Mouse (Mus musculus) kidney, postnatal 0 days (tissue): ENCODE results near the gene Sco2. TPM values are rescaled to one million over a fixed set of nuclear protein-coding genes. Genes with fewer than 3 reads are reported as not detected.
A peak's percentile ranks its signal among the peaks of the same experiment; 100 is the strongest.

Experiments used
- ATAC-seq: fragments of 200-750 bp; cut with Nextera tagmentation; replicated peaks from 2 replicates; pipeline ENCODE4 v1.8.0; 2017; ENCODE audit warnings: low read depth, moderate number of reproducible peaks, moderate TSS enrichment, moderate library complexity; ENCODE audit not compliant: low FRiP score
- DNase-seq: peaks from one replicate; pipeline ENCODE4 v3.0.0-alpha.2; 2016; ENCODE audit warnings: low spot score
- H3K27ac ChIP-seq: fragments of 300-500 bp; sonication (generic); 2 replicates; pipeline ENCODE4 v1.5.1; 2014; ENCODE audit warnings: mild to moderate bottlenecking
- H3K27me3 ChIP-seq: fragments of 300-500 bp; sonication (generic); 2 replicates; pipeline ENCODE4 v1.6.1; 2014; ENCODE audit warnings: low read length, mixed read lengths; ENCODE audit not compliant: insufficient read depth
- H3K36me3 ChIP-seq: fragments of 300-500 bp; sonication (generic); 2 replicates; pipeline ENCODE4 v1.6.1; 2014; ENCODE audit warnings: low read length, mixed read lengths; ENCODE audit not compliant: insufficient read depth
- H3K4me1 ChIP-seq: fragments of 300-500 bp; sonication (generic); replicated peaks from 2 replicates; pipeline ENCODE4 v1.6.1; 2014; ENCODE audit warnings: antibody characterized with exemption, low read length, mixed read lengths; ENCODE audit not compliant: insufficient read depth
- H3K4me2 ChIP-seq: fragments of 300-500 bp; sonication (generic); 2 replicates; pipeline ENCODE4 v1.6.1; 2014; ENCODE audit warnings: mild to moderate bottlenecking, low read length, moderate library complexity, mixed read lengths
- H3K4me3 ChIP-seq: fragments of 300-500 bp; sonication (generic); replicated peaks from 2 replicates; pipeline ENCODE4 v1.5.1; 2014; ENCODE audit warnings: low read depth, low read length
- H3K9ac ChIP-seq: fragments of 300-500 bp; sonication (generic); 2 replicates; pipeline ENCODE4 v1.6.1; 2014; ENCODE audit warnings: low read depth, low read length
- H3K9me3 ChIP-seq: fragments of 300-500 bp; sonication (generic); replicated peaks from 2 replicates; pipeline ENCODE4 v1.6.1; 2016; ENCODE audit warnings: low read length, inconsistent platforms, mixed read lengths
- CTCF ChIP-seq: IDR thresholded peaks from 2 replicates; pipeline ENCODE4 v1.5.1; 2016; ENCODE audit warnings: antibody characterized with exemption, low read depth, mild to moderate bottlenecking, moderate library complexity
- WGBS: fragments of 180-500 bp; shearing (Covaris S2); extraction: QIAGEN DNeasy Blood & Tissue Kit; methylation state at CpG from one replicate; pipeline ENCODE4 v1.1.7; 2014; 5-methylcytosine and 5-hydroxymethylcytosine counted together
- polyA plus RNA-seq: library from polyadenylated mRNA; unstranded; fragments of >200 nt; fragmentation: Nextera tagmentation; extraction: Ambion mirVana; gene quantifications from 2 replicates; pipeline ENCODE4 v1.2.1, GENCODE M21; 2015

Gene Sco2
- polyA plus RNA-seq, 1 experiment from 2014 or later, result 11.7 TPM

DNA sequence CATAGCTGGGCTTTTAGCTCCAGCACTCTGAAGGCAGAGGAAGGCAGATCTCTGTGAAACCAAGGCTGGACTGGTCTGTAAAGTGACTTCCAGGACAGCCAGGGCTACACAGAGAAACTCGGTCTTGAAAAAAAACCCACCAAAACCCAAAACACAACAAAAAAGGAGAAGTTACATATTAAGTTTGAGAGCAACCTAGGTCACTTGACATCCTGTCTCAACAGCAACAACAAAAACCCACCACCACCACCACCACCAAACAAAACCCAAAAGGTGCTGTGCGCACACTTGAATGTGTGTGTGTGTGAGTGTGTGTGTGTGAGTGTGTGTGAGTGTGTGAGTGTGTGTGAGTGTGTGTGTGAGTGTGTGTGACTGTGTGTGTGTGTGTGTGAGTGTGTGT is 34.0 kb downstream of the Sco2 start:
- H3K4me3 ChIP-seq, result no peak overlapping the region
- DNase-seq (no peak), ATAC-seq (no peak)
- no peaks in the 10 kb centered on the region for H3K4me1 ChIP-seq
- no peak overlapping the region for H3K9ac ChIP-seq
- WGBS, result 88% methylated on average over 2 of the region's 2 CpGs
- TF ChIP-seq CTCF, result no peak
- no peak overlapping the region for H3K27ac ChIP-seq
- H3K9me3 ChIP-seq, result no peaks in the 10 kb centered on the region
- no peaks in the 10 kb centered on the region for H3K27me3 ChIP-seq
- no peak overlapping the region for H3K4me2 ChIP-seq
- H3K36me3 ChIP-seq, result no peaks in the 10 kb centered on the region

DNA sequence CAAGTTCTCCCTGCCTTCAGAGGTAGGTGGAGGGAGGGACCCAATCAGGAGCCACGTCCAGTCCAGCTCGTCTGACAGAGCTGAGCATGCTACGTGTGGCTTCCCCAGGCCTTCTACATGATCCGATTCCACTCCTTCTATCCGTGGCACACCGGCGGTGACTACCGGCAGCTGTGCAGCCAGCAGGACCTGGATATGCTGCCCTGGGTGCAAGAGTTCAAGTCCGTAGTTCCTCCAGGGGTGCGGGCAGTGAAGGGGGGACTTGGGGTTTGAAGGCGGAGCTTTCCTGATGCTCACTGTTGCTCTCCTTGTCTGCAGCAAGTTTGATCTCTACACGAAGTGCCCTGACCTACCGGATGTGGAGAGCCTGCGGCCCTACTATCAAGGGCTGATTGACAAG is 37.2 kb downstream of the Sco2 start:
- H3K9me3 ChIP-seq, result no peaks in the 10 kb centered on the region
- H3K27ac ChIP-seq, result no peak overlapping the region
- H3K36me3 ChIP-seq, result no peaks in the 10 kb centered on the region
- DNase-seq (no peak), ATAC-seq (no peak)
- H3K4me1 ChIP-seq, result no peaks in the 10 kb centered on the region
- 81% methylated on average over 14 of the region's 14 CpGs for WGBS
- H3K9ac ChIP-seq, result no peak overlapping the region
- TF ChIP-seq CTCF, result no peak
- H3K27me3 ChIP-seq, result no peaks in the 10 kb centered on the region
- H3K4me3 ChIP-seq, result no peak overlapping the region
- H3K4me2 ChIP-seq, result no peak overlapping the region

DNA sequence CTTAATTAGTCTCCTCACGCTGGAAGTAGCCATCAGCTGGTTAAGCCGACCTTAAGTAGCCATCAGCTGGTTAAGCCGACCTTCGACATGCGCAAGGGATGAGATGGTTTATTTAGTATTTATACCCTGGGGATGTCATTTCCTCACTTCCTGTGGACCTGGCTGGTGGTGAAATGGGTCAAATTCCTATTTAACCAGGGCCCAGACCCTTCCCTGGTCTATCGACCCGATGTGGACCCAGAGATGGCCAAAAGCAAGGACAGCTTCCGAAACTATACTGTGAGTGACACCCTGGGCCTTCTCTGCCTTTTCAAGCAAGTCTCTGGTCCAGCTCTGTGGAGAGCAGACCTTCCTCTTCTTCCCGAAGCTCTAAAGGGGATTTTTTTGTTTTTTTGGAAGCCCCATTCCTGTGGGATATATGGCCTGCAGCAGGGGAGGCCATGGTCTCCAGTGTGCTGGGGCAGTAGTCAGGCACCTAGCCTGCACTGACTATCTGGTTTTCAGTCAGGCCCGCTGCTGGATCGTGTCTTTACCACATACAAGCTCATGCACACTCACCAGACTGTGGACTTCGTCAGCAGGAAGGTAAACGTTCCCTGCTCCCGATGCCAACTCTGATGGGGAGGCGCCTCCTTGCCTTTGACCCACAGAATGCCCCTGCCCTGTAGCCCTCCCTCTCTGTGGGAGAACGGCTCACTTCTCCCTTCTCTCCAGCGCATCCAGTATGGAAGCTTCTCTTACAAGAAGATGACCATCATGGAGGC is 38.7 kb downstream of the Sco2 start:
- ATAC-seq (no peak), DNase-seq (no peak)
- Histone ChIP-seq H3K27me3 (no peaks in the 10 kb centered on the region), H3K27ac (no peak overlapping the region), H3K9me3 (no peaks in the 10 kb centered on the region), H3K36me3 (no peaks in the 10 kb centered on the region), H3K4me2 (no peak overlapping the region), H3K4me1 (no peaks in the 10 kb centered on the region), H3K9ac (no peak overlapping the region), H3K4me3 (no peak overlapping the region)
- no peak for TF ChIP-seq CTCF
- 76% methylated on average over 17 of the region's 17 CpGs for WGBS

DNA sequence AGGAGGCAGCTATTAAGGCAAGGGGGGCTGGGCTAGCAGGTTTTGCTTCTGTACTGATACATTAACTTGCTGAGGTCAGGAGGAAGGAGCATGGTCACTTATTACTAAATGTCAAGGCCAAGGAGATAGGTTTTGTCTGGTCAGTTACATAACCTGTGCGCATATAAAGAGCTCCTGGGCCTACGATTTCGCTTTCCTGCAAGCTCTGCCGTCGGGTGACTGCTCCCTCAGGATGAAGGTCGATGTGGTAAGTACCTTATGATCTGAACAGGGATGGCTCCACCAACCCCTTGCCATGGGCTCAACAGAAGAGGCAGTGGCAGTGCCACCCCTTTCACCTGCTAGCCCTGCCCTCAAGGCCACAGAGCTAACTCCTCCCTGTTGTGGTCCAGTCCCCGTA is 39.4 kb downstream of the Sco2 start, which contains the start of gene Miox:
TSS of gene Miox (plus strand) at position 128 of the 400 bp plus-strand sequence.
- 77% methylated on average over 7 of the region's 7 CpGs for WGBS
- ATAC-seq, result 0 out of 2 replicates have a peak, but pooled peaks have one; percentile 46
- no peak for TF ChIP-seq CTCF

DNA sequence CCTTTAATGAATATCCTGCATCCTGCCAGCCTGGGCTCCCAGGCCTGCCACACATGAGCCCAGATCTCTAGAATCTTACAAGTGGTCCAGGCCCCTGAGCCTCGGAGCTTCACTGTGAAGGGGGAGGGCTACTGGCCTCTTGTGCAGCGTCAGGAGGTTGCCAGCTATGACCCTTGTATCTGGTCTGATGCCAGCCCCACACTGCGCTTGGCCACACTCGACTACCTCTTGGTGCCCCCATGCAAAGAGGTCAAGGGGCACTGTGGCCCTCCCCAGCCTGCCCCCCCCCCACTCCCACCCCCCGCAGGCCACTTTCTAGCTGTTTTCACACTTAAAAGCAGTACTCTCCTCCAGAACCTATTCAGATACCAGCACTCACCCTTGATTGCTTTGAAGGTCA is 47.2 kb downstream of the Sco2 start:
- Histone ChIP-seq H3K9ac (no peak overlapping the region), H3K9me3 (no peaks in the 10 kb centered on the region), H3K4me2 (no peak overlapping the region), H3K27ac (no peak overlapping the region), H3K36me3 (no peaks in the 10 kb centered on the region), H3K4me3 (no peak overlapping the region), H3K27me3 (no peaks in the 10 kb centered on the region), H3K4me1 (peaks cover 4% of the 10 kb centered on the region; the same call in 1 of the 2 replicates)
- 46% methylated on average over 5 of the region's 5 CpGs for WGBS
- DNase-seq (no peak), ATAC-seq (peak; percentile 68)
- no peak for TF ChIP-seq CTCF

More for the DNA sequence above, 39.4 kb downstream of the Sco2 start, which contains the start of gene Miox:
- no peaks in the 10 kb centered on the region for H3K4me1 ChIP-seq
- H3K36me3 ChIP-seq, result no peaks in the 10 kb centered on the region
- H3K4me3 ChIP-seq, result no peak within 1 kb of the TSS
- H3K9ac ChIP-seq, result no peak within 1 kb of the TSS
- H3K27me3 ChIP-seq, result no peaks in the 10 kb centered on the region
- H3K4me2 ChIP-seq, result no peak within 1 kb of the TSS
- H3K27ac ChIP-seq, result no peak within 1 kb of the TSS
- no peak for DNase-seq
- H3K9me3 ChIP-seq, result no peaks in the 10 kb centered on the region

DNA sequence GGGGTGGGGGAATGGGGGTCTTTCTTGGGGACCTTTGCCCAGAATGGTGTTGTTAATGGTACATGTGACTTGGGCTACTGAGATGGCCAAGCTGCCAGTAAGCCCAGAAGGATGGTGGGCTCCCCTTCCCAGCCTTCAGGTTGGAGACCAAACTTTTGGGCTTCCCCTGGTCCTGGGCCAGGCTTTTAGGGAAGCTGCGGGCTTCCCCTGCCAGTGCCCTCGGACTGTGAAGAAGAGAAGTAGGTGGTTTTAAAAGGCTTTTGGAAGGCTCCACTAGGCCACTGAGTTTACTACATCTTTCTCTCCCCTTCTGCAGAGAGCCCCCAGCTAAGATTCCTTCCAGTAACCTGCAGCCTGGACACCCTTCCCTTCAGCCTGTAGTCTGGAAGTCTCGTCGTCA is 50.0 kb downstream of the Sco2 start:
- WGBS, result 88% methylated on average over 4 of the region's 4 CpGs
- TF ChIP-seq CTCF, result no peak
- H3K9ac ChIP-seq, result peak overlapping the region; percentile 42; the same call in 1 of the 2 replicates
- H3K36me3 ChIP-seq, result no peaks in the 10 kb centered on the region
- peaks cover 4% of the 10 kb centered on the region; the same call in 1 of the 2 replicates for H3K4me1 ChIP-seq
- no peak for ATAC-seq
- H3K27ac ChIP-seq, result no peak overlapping the region
- H3K27me3 ChIP-seq, result no peaks in the 10 kb centered on the region
- no peak overlapping the region for H3K4me2 ChIP-seq
- no peak for DNase-seq
- H3K4me3 ChIP-seq, result no peak overlapping the region
- H3K9me3 ChIP-seq, result no peaks in the 10 kb centered on the region
